Mouse (Mus musculus) leukemia stem cell, adult 10-12 weeks (primary cell): Measurements from ENCODE around the gene Olfr444. TPM values are rescaled to one million over a fixed set of nuclear protein-coding genes. Genes with fewer than 3 reads are reported as not detected.

Source experiments
- polyA plus RNA-seq: library from polyadenylated mRNA; stranded (reverse); fragments of >175 nt; gene quantifications from 2 replicates; pipeline ENCODE4 v1.2.3, GENCODE M21; 2012; ENCODE audit warnings: low replicate concordance

Gene Olfr444
- not detected in 2 replicates for polyA plus RNA-seq

GRCm38 (mm10) chr6:42948767-42949166, at the start of gene Olfr444:
TSS of gene Olfr444 (plus strand) at chr6:42949067.

GRCm38 (mm10) chr6:42908578-42908977, 40.3 kb upstream of the Olfr444 start, which contains the start of gene Olfr447:
TSS of gene Olfr447 (plus strand) at chr6:42908878.

GRCm38 (mm10) chr6:42921077-42921476, 27.8 kb upstream of the Olfr444 start, which contains the start of gene Olfr446:
TSS of gene Olfr446 (plus strand) at chr6:42921377.

Other genes starting within 250 kb of the Olfr444 start
- gene Tcaf1, start 239.0 kb upstream of the Olfr444 start, polyA plus RNA-seq = 0.11 and 0.17 TPM in 2 replicates
- not detected in 2 replicates for gene Olfr453, start 209.7 kb upstream of the Olfr444 start, polyA plus RNA-seq
- gene Olfr38, start 192.7 kb upstream of the Olfr444 start, polyA plus RNA-seq = 0.06 TPM in 1 of 2 replicates, not detected in the other
- gene Olfr452, start 164.0 kb upstream of the Olfr444 start, polyA plus RNA-seq = not detected in 2 replicates
- gene Olfr450, start 137.1 kb upstream of the Olfr444 start, polyA plus RNA-seq = 0.26 TPM in 1 of 2 replicates, not detected in the other
- not detected in 2 replicates for gene Olfr449, start 114.7 kb upstream of the Olfr444 start, polyA plus RNA-seq
- not detected in 2 replicates for gene Olfr448, start 58.6 kb upstream of the Olfr444 start, polyA plus RNA-seq
- gene Olfr447, start 40.2 kb upstream of the Olfr444 start, polyA plus RNA-seq = not detected in 2 replicates
- not detected in 2 replicates for gene Olfr446, start 27.7 kb upstream of the Olfr444 start, polyA plus RNA-seq
- not detected in 2 replicates for gene Olfr441, start 157.3 kb downstream of the Olfr444 start, polyA plus RNA-seq
- not detected in 2 replicates for gene Olfr237-ps1, start 197.5 kb downstream of the Olfr444 start, polyA plus RNA-seq
- not detected in 2 replicates for gene Olfr437, start 214.2 kb downstream of the Olfr444 start, polyA plus RNA-seq
- gene Olfr13, start 223.1 kb downstream of the Olfr444 start, polyA plus RNA-seq = not detected in 2 replicates
- not detected in 2 replicates for gene Olfr435, start 248.1 kb downstream of the Olfr444 start, polyA plus RNA-seq